Mouse (Mus musculus) liver, postnatal 0 days (tissue): ENCODE data around the gene Slco4a1. TPM values are rescaled to one million over a fixed set of nuclear protein-coding genes. Genes with fewer than 3 reads are reported as not detected.

Source experiments
- ATAC-seq: fragments of 200-750 bp; cut with Nextera tagmentation; 2 replicates; pipeline ENCODE4 v1.8.0; 2017; ENCODE audit warnings: mild to moderate bottlenecking, moderate library complexity
- DNase-seq: peaks from one replicate; pipeline ENCODE4 v3.0.0-alpha.2; 2016
- H3K27ac ChIP-seq: fragments of 300-500 bp; sonication (generic); 2 replicates; pipeline ENCODE4 v1.5.1; 2014; ENCODE audit warnings: antibody characterized with exemption, moderate library complexity, mild to moderate bottlenecking, low read depth
- H3K27me3 ChIP-seq: fragments of 300-500 bp; sonication (generic); 2 replicates; pipeline ENCODE4 v1.6.1; 2014; ENCODE audit warnings: low read length, control low read depth, mixed read lengths; ENCODE audit not compliant: insufficient read depth
- H3K36me3 ChIP-seq: fragments of 300-500 bp; sonication (generic); replicated peaks from 2 replicates; pipeline ENCODE4 v1.6.1; 2014; ENCODE audit warnings: mild to moderate bottlenecking, control low read depth, low read length, moderate library complexity, mixed read lengths; ENCODE audit not compliant: insufficient read depth
- H3K4me1 ChIP-seq: fragments of 300-500 bp; sonication (generic); 2 replicates; pipeline ENCODE4 v1.6.1; 2014; ENCODE audit warnings: antibody characterized with exemption, mild to moderate bottlenecking, control low read depth; ENCODE audit not compliant: insufficient read depth
- H3K4me2 ChIP-seq: fragments of 300-500 bp; sonication (generic); 2 replicates; pipeline ENCODE4 v1.6.1; 2014; ENCODE audit warnings: low read depth, mild to moderate bottlenecking, low read length, moderate library complexity, mixed read lengths
- H3K4me3 ChIP-seq: fragments of 300-500 bp; sonication (generic); 2 replicates; pipeline ENCODE4 v1.5.1; 2014; ENCODE audit warnings: low read depth, low read length
- H3K9ac ChIP-seq: fragments of 300-500 bp; sonication (generic); replicated peaks from 2 replicates; pipeline ENCODE4 v1.6.1; 2014; ENCODE audit warnings: mild to moderate bottlenecking, moderate library complexity
- H3K9me3 ChIP-seq: fragments of 300-500 bp; sonication (generic); 2 replicates; pipeline ENCODE4 v1.6.1; 2016; ENCODE audit warnings: mild to moderate bottlenecking, control low read depth, low read length, mixed read lengths
- CTCF ChIP-seq: sonication (generic); IDR thresholded peaks from 2 replicates; pipeline ENCODE4 v1.5.1; 2016; ENCODE audit warnings: antibody characterized with exemption, low read depth
- EP300 ChIP-seq: IDR thresholded peaks from 2 replicates; pipeline ENCODE4 v1.6.1; 2016; ENCODE audit warnings: antibody characterized with exemption, low read depth, mild to moderate bottlenecking
- WGBS: fragments of 180-500 bp; shearing (Covaris S2); extraction: QIAGEN DNeasy Blood & Tissue Kit; methylation state at CpG from one replicate; pipeline ENCODE4 v1.1.7; 2014; ENCODE audit not compliant: insufficient replicate concordance; 5-methylcytosine and 5-hydroxymethylcytosine counted together
- polyA plus RNA-seq: library from polyadenylated mRNA; unstranded; fragments of >200 nt; fragmentation: Nextera tagmentation; extraction: Ambion mirVana; gene quantifications from 2 replicates; pipeline ENCODE4 v1.2.1, GENCODE M21; 2015

Slco4a1 gene
- polyA plus RNA-seq, 1 experiment from 2014 or later, result 0.86 TPM

DNA sequence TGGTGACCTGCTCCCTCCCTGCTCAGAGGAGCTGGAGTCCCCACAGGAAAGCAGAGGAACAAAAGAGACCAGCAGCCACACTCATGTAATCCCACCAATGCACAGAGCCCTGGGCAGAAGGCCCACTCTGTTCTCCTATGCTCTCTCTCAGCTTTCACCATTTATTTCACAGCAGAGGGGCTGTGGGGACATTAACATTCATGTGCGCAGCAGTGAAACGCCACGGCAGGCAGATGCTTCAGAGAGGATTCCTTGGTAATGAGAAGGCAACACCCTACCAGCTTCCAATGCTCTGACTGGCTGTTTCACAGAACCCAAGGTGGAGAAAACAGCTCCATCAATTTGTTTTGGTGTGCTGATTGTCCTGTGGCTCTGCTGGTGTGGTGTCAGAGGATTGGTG lies 29.3 kb downstream of the Slco4a1 start:
- H3K4me2 ChIP-seq, result no peak overlapping the region
- H3K27ac ChIP-seq, result no peak overlapping the region
- H3K4me3 ChIP-seq, result no peak overlapping the region
- TF ChIP-seq CTCF (no peak), EP300 (no peak)
- H3K36me3 ChIP-seq, result no peaks in the 10 kb centered on the region
- H3K9me3 ChIP-seq, result no peaks in the 10 kb centered on the region
- 77% methylated on average over 3 of the region's 3 CpGs for WGBS
- H3K9ac ChIP-seq, result no peak overlapping the region
- H3K4me1 ChIP-seq, result no peaks in the 10 kb centered on the region
- ATAC-seq, result no peak
- peaks cover 17% of the 10 kb centered on the region; the same call in 1 of the 2 replicates for H3K27me3 ChIP-seq
- no peak for DNase-seq

- 27% methylated on average over 17 of the region's 17 CpGs for WGBS
- H3K27ac ChIP-seq, result no peak overlapping the region
- H3K9me3 ChIP-seq, result no peaks in the 10 kb centered on the region
- H3K4me3 ChIP-seq, result no peak overlapping the region
- no peaks in the 10 kb centered on the region for H3K36me3 ChIP-seq
- no peak for DNase-seq
- H3K4me2 ChIP-seq, result no peak overlapping the region
- TF ChIP-seq EP300 (no peak), CTCF (no peak)
- no peaks in the 10 kb centered on the region for H3K4me1 ChIP-seq
- no peak for ATAC-seq
- H3K9ac ChIP-seq, result no peak overlapping the region
- 0 out of 2 replicates have a peak, but pooled peaks cover 11% of the 10 kb centered on the region for H3K27me3 ChIP-seq
Observed at GRCm38 (mm10) chr2:180488210-180488751, 32.2 kb downstream of the Slco4a1 start.

DNA sequence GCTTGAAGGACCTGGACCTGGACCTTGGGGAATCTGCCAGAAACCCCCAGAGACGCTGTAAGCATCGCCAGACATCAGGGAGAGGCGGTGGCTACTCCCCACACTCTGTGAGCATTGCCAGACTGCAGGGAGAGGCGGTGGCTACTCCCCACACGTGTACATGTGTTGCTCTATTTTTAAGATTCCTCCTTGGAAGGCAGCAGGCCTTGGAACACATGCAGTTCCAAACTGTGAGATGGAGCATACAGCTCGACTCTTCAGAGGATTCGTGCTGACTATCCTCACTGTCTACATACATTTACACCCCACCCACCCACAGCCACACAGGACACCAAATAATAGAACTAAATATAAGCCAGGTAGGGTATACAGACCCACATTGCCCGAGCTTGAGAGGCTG lies 39.9 kb downstream of the Slco4a1 start:
- H3K9me3 ChIP-seq, result no peaks in the 10 kb centered on the region
- no peaks in the 10 kb centered on the region for H3K36me3 ChIP-seq
- no peak for ATAC-seq
- TF ChIP-seq CTCF (no peak), EP300 (no peak)
- H3K4me2 ChIP-seq, result no peak overlapping the region
- H3K27me3 ChIP-seq, result peaks cover 28% of the 10 kb centered on the region
- no peak for DNase-seq
- no peak overlapping the region for H3K9ac ChIP-seq
- WGBS, result 66% methylated on average over 8 of the region's 8 CpGs
- H3K4me1 ChIP-seq, result no peaks in the 10 kb centered on the region
- no peak overlapping the region for H3K27ac ChIP-seq
- no peak overlapping the region for H3K4me3 ChIP-seq

DNA sequence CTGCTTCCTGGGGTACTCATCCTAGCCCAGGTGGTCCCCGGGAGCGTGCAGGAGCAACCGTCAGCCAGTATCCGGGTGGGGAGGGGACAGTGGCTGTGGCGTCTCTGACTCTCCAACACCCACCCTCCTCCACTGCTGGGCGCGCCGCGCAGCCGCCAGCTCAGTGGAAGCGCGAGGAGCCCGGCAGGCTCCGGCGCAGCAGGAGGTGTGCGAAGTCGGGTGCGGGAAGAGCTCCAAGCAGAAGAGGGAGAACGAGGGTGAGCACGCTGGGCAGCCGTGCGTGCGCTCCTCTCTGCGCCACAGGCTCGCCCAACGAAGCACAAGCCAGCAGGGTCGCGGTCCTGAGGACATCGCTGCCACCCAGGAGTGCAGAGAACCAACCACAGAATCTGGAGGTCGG lies 43.7 kb downstream of the Slco4a1 start, which contains the start of gene Ntsr1:
Gene Ntsr1, plus strand, starts transcription at position 236 of the 400 bp plus-strand sequence.
- Histone ChIP-seq H3K27ac (no peak within 1 kb of the TSS), H3K36me3 (no peaks in the 10 kb centered on the region), H3K4me3 (no peak within 1 kb of the TSS), H3K4me2 (0 out of 2 replicates have a peak within 1 kb of the TSS, but pooled peaks have one; percentile 6), H3K9me3 (no peaks in the 10 kb centered on the region), H3K4me1 (no peaks in the 10 kb centered on the region), H3K9ac (no peak within 1 kb of the TSS), H3K27me3 (peaks cover 28% of the 10 kb centered on the region)
- WGBS, result 2% methylated on average over 29 of the region's 30 CpGs
- TF ChIP-seq CTCF (no peak), EP300 (no peak)
- ATAC-seq, result no peak
- no peak for DNase-seq

DNA sequence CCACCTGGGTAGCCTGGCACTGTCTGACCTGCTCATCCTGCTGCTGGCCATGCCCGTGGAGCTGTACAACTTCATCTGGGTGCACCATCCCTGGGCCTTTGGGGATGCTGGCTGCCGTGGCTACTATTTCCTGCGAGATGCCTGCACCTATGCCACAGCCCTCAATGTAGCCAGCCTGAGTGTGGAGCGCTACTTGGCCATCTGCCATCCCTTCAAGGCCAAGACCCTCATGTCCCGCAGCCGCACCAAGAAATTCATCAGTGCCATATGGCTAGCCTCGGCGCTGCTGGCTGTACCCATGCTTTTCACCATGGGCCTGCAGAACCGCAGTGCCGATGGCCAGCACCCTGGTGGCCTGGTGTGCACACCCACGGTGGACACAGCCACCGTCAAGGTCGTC lies 44.7 kb downstream of the Slco4a1 start:
- WGBS, result 35% methylated on average over 13 of the region's 13 CpGs
- Histone ChIP-seq H3K27me3 (peaks cover 28% of the 10 kb centered on the region), H3K4me3 (no peak overlapping the region), H3K9me3 (no peaks in the 10 kb centered on the region), H3K36me3 (no peaks in the 10 kb centered on the region), H3K27ac (no peak overlapping the region), H3K4me2 (no peak overlapping the region), H3K9ac (no peak overlapping the region), H3K4me1 (no peaks in the 10 kb centered on the region)
- ATAC-seq (no peak), DNase-seq (no peak)
- TF ChIP-seq EP300 (no peak), CTCF (no peak)

GRCm38 (mm10) chr2:180501217-180501967 lies 45.3 kb downstream of the Slco4a1 start:
- Histone ChIP-seq H3K9me3 (no peaks in the 10 kb centered on the region), H3K27ac (no peak overlapping the region), H3K27me3 (peaks cover 28% of the 10 kb centered on the region), H3K4me2 (no peak overlapping the region), H3K4me1 (no peaks in the 10 kb centered on the region), H3K36me3 (no peaks in the 10 kb centered on the region), H3K4me3 (no peak overlapping the region), H3K9ac (no peak overlapping the region)
- ATAC-seq, result no peak
- WGBS, result 36% methylated on average over 9 of the region's 9 CpGs
- no peak for TF ChIP-seq CTCF
- DNase-seq, result no peak
